Mouse (Mus musculus) testis, adult 2 months (tissue): ENCODE results near the gene Foxc1. TPM values are rescaled to one million over a fixed set of nuclear protein-coding genes. Genes with fewer than 3 reads are reported as not detected.

ENCODE experiments used
- H3K27ac ChIP-seq: fragments of 200-500 bp; 2 replicates; pipeline ENCODE4 v1.5.1; 2012; ENCODE audit warnings: low read depth, low read length; ENCODE audit not compliant: control insufficient read depth, insufficient read depth
- H3K27me3 ChIP-seq: fragments of 200-500 bp; 2 replicates; pipeline ENCODE4 v1.6.1; 2012; ENCODE audit warnings: mild to moderate bottlenecking, low read length, moderate library complexity; ENCODE audit not compliant: control insufficient read depth, insufficient read depth
- H3K36me3 ChIP-seq: fragments of 200-500 bp; 2 replicates; pipeline ENCODE4 v1.6.1; 2012; ENCODE audit warnings: mild to moderate bottlenecking, low read length; ENCODE audit not compliant: control insufficient read depth, insufficient read depth
- H3K4me1 ChIP-seq: fragments of 200-500 bp; 2 replicates; pipeline ENCODE4 v1.6.1; 2012; ENCODE audit warnings: low read length; ENCODE audit not compliant: control insufficient read depth, insufficient read depth
- H3K4me3 ChIP-seq: fragments of 200-500 bp; 2 replicates; pipeline ENCODE4 v1.5.1; 2012; ENCODE audit warnings: low read depth, mild to moderate bottlenecking, low read length, moderate library complexity, mixed read lengths; ENCODE audit not compliant: control insufficient read depth
- CTCF ChIP-seq: fragments of 200-500 bp; IDR thresholded peaks from 2 replicates; pipeline ENCODE4 v1.5.1; 2012; ENCODE audit warnings: low read depth, mild to moderate bottlenecking, inconsistent platforms, low read length, moderate library complexity; ENCODE audit not compliant: control insufficient read depth, insufficient read depth, insufficient replicate concordance
- POLR2A ChIP-seq: fragments of 200-500 bp; IDR thresholded peaks from 2 replicates; pipeline ENCODE4 v1.6.1; 2012; ENCODE audit warnings: low read depth, mild to moderate bottlenecking, inconsistent platforms, low read length, moderate library complexity; ENCODE audit not compliant: control insufficient read depth
- polyA plus RNA-seq: library from polyadenylated mRNA; depleted of rRNA; stranded (reverse); fragments of >200 nt; gene quantifications from 2 replicates; pipeline ENCODE4 v1.2.3, GENCODE M21; 2012; rRNA removed

The Foxc1 gene
- polyA plus RNA-seq = 0.14 and 0.16 TPM in 2 replicates

DNA sequence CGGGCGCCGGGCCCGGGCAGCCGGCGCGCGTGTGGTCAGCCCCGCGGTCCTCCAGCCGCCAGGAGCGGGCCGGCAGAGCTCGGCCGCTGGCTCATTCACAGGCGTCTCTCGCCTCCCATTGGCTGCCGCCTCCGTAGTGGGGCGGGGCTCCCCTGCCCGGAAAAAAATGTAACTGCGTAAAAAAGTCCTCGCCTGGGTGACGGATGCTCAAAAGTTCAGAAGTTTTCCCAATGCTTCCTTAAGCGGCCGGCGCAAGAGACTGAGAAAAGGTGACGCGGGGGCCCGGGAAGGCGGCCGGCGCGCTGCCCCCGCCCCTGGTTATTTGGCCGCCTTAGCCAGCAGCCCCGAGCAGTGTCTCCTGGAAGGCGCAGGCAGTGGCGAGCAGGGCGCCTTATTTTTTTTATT is at the start of gene Foxc1:
Foxc1 (plus strand) TSS at position 206 of the 405 bp plus-strand sequence.
- Histone ChIP-seq H3K4me1 (peaks cover 43% of the 10 kb centered on the region), H3K4me3 (peak within 1 kb of the TSS; percentile 78), H3K36me3 (no peaks in the 10 kb centered on the region), H3K27ac (no peak within 1 kb of the TSS), H3K27me3 (peaks cover 12% of the 10 kb centered on the region)
- no peak for TF ChIP-seq POLR2A
- TF ChIP-seq CTCF = no peak

DNA sequence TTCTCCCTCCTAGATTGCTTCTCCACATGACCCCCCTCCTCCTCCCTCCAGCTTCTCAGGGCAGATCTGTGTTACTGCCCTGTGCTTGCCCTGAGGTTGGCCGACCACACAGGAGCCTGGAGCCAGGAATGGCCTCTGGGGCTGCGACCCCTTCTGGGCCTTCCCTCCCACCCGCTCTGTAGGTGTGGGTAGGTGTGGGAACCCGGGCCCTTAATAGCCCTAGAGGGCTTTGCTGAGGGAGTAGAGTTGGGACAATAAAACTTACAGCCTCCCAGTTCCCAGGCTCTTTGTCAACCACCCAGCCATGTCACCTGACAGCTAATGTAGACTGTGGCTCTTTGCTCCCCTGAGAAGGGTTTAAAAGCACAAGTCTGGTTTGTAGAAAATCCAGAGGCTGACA is 46.0 kb upstream of the Foxc1 start:
- no peaks in the 10 kb centered on the region for H3K4me1 ChIP-seq
- no peaks in the 10 kb centered on the region for H3K36me3 ChIP-seq
- TF ChIP-seq POLR2A = no peak
- no peak for TF ChIP-seq CTCF
- no peak overlapping the region for H3K4me3 ChIP-seq
- H3K27me3 ChIP-seq = no peaks in the 10 kb centered on the region
- H3K27ac ChIP-seq = no peak overlapping the region

DNA sequence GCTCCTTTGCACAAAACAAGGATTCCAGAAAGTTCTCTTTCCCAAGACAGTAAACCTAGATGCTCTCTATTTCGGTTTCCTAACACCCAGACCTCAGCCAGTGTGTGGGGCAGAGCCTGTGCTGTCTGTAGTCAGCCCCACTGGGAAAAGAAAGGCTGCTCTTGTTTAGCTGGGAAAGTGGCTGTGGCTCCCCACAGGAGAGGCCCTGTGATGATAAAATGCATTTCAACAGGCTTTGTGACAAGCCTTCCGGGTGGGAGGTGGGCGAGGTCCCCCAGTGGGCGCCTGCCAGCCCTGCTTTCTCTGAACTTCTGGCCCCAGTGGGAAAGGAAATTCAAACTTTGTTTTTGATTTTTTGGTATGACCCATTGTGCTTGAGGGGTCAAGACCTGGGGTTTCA is 45.4 kb upstream of the Foxc1 start:
- no peaks in the 10 kb centered on the region for H3K4me1 ChIP-seq
- H3K27ac ChIP-seq = no peak overlapping the region
- no peak overlapping the region for H3K4me3 ChIP-seq
- H3K36me3 ChIP-seq = no peaks in the 10 kb centered on the region
- no peak for TF ChIP-seq CTCF
- TF ChIP-seq POLR2A = no peak
- H3K27me3 ChIP-seq = no peaks in the 10 kb centered on the region

DNA sequence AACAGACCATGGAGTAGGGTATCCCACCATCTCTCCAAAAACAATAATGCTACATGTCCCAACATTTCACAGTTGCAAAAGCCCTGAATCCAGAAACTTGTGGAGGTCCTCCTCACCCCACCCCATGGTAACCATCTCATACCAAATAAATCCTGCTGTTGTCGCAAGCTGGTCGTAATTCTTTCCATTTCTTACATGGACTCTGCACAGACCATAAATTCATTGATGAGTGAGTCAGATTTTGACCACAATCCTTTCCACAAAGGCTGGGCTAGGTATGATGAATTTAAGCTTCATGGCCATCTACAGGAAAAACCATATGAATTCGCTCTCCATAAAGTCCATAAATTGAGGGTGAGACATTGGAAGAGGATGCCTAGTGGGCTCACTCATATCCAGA is 42.0 kb upstream of the Foxc1 start:
- Histone ChIP-seq H3K27me3 (no peaks in the 10 kb centered on the region), H3K27ac (no peak overlapping the region), H3K36me3 (no peaks in the 10 kb centered on the region), H3K4me1 (no peaks in the 10 kb centered on the region), H3K4me3 (no peak overlapping the region)
- TF ChIP-seq POLR2A (no peak), CTCF (no peak)

DNA sequence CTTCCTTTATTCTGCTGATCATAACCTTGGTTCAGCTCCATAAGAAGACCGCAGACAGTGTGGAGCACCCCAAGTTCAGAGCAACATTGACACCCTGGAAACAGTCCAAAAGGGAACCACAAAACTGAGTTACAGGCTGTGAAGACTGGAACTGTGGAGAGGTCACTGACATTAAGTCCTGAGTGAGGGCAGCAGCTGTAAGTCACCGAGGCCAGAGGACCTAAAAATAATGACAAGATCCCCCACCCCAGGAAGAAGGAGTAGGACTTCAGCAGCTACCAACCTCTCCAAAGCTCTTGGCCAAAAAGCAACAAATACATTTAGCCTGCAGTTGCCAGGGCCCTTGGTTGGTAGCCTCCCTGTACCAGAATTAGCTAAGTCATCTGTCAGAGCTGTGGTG is 40.9 kb upstream of the Foxc1 start:
- no peaks in the 10 kb centered on the region for H3K27me3 ChIP-seq
- H3K4me1 ChIP-seq = no peaks in the 10 kb centered on the region
- no peak overlapping the region for H3K4me3 ChIP-seq
- TF ChIP-seq POLR2A = no peak
- TF ChIP-seq CTCF = no peak
- H3K27ac ChIP-seq = no peak overlapping the region
- no peaks in the 10 kb centered on the region for H3K36me3 ChIP-seq

DNA sequence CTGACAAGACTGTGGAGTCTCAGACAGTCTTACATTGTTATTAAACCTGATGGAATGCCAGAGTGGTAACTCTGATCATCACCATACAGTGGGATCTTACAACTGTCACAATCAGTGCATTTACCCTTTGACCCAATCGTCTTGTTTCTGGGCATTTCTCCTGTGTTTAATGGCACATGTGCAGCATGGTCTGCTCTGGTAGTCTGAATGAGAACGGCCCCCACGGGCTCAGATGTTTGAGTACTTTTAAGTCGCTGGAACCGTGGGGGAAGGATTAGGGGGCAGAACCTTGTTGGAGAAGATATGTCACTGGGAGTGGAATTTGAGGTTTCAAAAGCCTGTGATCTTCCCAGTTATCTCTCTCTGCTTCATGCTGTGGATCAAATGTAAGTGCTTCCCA is 33.6 kb upstream of the Foxc1 start:
- no peaks in the 10 kb centered on the region for H3K36me3 ChIP-seq
- H3K27ac ChIP-seq = no peak overlapping the region
- TF ChIP-seq POLR2A = no peak
- no peak for TF ChIP-seq CTCF
- H3K4me1 ChIP-seq = no peaks in the 10 kb centered on the region
- H3K4me3 ChIP-seq = no peak overlapping the region
- no peaks in the 10 kb centered on the region for H3K27me3 ChIP-seq

DNA sequence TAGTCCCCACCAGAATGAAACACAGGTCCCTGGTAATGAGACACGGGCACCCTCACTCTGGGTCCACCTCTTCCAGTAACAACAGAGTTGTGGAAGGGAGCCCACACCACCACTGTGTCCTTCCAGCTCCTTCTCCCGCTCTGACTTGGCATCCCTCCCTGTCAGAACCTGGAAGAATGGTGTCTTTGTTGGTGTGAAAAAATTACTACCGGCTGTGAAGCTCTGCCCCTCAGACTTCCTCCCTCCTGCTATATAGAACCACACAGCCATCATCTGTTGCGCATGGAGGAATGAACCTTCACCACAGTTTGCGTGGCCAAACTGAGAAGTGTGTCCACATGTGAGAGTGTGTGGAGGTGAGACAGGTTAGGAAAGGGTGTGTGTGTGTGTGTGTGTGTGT is 30.7 kb upstream of the Foxc1 start:
- TF ChIP-seq CTCF (no peak), POLR2A (no peak)

DNA sequence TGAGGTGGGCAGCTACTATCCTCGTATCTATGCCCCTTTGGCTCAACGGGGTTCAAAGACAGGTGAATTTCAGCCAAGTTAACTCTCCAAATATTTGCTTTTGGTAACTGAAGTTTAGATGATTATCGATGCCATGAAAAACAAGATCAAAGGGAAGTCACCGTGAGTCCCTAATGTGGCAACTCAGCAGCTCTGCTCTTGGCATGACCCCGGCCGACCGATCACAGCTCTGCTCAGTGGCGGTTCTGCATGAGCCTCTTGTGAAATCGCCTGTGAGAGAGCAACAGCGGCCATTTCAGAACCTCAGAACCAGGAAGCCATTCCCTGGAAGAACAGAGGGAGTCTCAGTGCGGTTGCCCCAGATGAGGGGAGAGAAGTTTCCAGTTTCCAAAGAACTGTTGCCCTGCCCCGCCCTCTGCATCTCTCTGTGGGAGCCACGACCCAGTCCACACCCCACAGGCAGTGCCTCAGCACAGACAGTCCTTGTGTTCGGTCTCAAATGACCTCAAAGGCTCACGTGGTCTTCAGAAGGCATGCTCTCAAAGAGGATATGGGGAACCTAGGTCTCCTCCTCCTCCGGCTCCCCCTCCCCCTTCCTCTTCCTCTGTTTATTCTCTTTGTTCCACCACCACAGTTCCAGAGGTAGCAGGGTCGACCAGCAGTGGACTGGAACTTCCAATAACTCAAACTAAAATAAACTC is 27.0 kb upstream of the Foxc1 start:
- no peaks in the 10 kb centered on the region for H3K36me3 ChIP-seq
- peak overlapping the region; percentile 35 for H3K4me3 ChIP-seq
- TF ChIP-seq CTCF (no peak), POLR2A (no peak)
- no peak overlapping the region for H3K27ac ChIP-seq
- H3K27me3 ChIP-seq = no peaks in the 10 kb centered on the region
- H3K4me1 ChIP-seq = peaks cover 8% of the 10 kb centered on the region

More for the DNA sequence above, 30.7 kb upstream of the Foxc1 start:
- H3K4me1 ChIP-seq = peaks cover 8% of the 10 kb centered on the region
- H3K27me3 ChIP-seq = no peaks in the 10 kb centered on the region
- H3K36me3 ChIP-seq = no peaks in the 10 kb centered on the region
- H3K4me3 ChIP-seq = no peak overlapping the region
- H3K27ac ChIP-seq = no peak overlapping the region
